Mouse (Mus musculus) naive thymus-derived CD4-positive, alpha-beta T cell, adult 2 months (primary cell): ENCODE data around the gene B4galnt2.
"Not testable (repeated sequence)": the region's sequence is repeated elsewhere in the genome, so short reads cannot be mapped to it uniquely, and the experiment has no call there.

Experiments
- DNase-seq: peaks from one replicate; pipeline ENCODE4 v3.0.0-alpha.2; 2011; ENCODE audit warnings: low read depth

B4galnt2 gene

DNA sequence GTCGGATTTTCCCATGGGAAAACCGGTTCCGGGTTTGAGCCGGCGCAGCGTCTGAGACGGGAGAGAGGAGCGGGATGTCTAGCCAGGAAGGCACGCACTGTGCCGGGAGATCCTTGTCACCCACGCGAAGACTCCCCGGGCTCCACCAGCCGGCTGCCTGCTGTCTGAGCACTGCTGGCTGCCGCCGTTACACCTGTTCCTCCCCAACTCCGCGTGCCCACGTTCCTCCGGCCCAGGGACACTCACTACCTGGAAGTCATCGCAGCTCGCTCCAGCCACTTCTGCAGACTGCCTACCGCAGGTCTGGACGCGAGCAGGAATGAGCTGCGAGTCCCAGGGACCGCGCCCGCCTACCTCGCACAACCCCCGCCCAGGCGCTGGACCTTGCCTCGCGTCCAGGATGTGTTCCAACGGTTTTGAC lies at the start of gene B4galnt2:
TSS of gene B4galnt2 (minus strand) at position 321 of the 421 bp plus-strand sequence.
- peak; percentile 27 for DNase-seq

- no peak for DNase-seq
Measured at GRCm38 (mm10) chr11:95963304-95963703, 48.6 kb upstream of the B4galnt2 start.

- DNase-seq = no peak
Measured at GRCm38 (mm10) chr11:95959152-95959551, 44.5 kb upstream of the B4galnt2 start.

- DNase-seq = no peak
Measured at GRCm38 (mm10) chr11:95958251-95958650, 43.6 kb upstream of the B4galnt2 start.

DNA sequence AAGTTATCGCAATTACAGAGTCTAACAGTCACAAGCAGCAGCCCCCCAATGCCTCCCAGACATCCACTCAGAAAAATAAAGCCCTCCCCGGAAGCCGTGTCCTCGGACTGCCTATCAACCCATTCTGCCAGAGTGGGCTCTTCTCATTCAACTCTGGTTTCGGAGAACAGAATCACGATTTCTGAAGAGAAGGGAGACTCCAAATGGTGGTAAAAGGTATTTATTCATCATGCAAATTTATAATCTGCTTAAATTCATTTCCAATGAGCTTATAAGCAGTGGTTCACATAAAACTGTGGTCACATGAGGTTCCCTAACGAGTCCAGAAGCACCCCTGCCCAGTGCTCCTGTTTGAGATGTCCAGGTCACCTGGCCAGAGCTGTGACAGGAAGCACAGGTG lies 42.7 kb upstream of the B4galnt2 start:
- DNase-seq = no peak

DNA sequence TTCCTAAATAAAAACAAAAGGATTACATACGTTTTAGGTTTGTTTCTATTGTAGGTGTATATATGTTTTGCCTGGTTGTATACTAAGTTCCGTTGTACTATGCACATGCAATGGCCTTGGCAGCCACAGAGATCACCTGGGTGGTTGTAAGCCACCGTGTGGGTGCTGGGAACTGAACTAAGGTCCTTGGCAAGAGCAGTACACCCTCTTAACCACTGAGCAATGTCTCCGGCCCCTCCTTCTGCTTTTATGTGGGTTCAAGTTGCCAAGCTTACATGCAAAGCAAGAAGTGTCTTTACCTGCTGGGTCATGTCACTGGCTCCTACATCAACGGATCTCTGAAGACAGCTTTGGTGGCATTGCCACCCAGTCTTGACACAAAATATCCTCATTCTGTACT lies 38.6 kb upstream of the B4galnt2 start:
- DNase-seq = no peak

- no peak for DNase-seq
Measured at GRCm38 (mm10) chr11:95945838-95946472, 31.3 kb upstream of the B4galnt2 start.

GRCm38 (mm10) chr11:95939828-95940507 lies 25.3 kb upstream of the B4galnt2 start:
- no peak for DNase-seq

DNA sequence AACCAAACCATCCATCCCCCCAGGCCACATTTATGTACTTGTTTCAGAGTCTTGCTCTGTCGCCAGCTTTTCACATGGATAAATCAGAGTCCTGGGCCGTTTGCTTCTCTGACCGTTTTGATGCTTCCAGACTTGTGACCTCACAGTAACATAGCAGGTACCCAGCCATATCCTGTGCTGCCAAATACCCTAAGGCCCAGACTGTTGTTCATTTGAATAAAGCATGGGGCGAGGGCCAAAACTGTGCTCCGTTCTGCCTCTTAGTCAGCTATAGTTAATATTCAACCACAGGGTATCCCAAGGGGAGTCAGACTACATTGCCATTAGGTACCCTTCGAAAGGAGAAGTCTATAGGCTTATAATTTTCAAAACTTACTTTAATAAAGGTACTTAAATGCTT lies 21.7 kb upstream of the B4galnt2 start:
- no peak for DNase-seq

GRCm38 (mm10) chr11:95932168-95932567 lies 17.5 kb upstream of the B4galnt2 start:
- not testable (repeated sequence) for DNase-seq

GRCm38 (mm10) chr11:95926398-95926797 lies 11.7 kb upstream of the B4galnt2 start:
- no peak for DNase-seq

DNA sequence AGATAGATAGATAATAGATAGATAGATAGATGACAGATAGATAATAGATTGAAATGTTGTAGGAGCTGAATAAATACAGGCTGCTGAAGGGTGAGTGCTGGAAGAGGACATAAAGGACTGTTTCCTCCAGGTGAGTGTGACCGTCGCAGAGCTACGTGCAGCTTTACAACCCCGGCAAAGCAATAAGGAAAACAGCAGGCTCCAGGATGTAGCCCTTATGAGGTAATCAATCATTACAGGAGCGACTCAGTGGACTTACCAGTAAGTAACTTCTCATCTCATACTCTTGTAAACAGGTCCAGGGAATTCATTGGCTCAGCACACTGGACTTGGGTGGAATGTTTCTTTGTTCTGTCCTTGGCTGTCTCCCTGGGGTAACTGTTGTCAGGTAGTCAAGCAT lies 11.3 kb upstream of the B4galnt2 start:
- no peak for DNase-seq

DNA sequence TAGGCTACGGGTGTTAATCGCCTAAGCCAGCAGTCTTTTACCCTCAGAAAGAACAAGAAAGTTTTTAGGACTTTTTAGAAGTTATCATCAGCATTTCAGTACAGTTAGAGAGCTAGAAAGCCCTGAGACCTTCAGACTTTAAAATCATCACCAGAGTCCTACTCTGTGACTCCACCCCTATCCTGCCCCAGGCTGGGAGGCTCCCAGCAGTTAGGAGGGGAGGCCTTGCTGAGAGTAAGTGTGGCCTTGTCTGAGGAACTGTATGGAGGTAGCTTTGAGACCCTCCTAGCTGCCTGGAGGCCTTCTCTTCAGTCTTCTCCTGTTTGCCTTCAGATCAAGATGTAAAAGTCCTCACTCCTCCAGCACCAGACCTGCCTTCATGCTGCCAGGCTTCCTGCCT lies 9.5 kb upstream of the B4galnt2 start:
- no peak for DNase-seq

DNA sequence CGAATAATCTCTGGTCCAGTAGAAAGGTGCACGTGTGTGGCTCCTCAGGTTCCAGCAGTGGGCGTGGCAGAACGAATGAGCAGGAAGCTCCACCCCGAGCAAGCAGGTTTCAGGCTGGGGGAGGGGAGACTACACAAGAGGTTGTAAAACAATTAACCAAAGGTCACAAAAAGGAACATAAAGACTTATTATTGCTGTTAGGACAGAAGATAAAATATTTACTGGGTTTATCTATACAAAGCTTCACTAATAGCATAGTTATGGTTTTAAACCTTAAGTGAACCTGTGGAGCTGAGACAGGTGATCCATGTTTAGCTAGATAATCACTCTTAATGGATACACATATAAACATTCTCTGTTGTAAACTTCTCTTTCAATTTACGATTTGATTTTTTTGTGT lies 8.8 kb upstream of the B4galnt2 start:
- DNase-seq = not testable (repeated sequence)

DNA sequence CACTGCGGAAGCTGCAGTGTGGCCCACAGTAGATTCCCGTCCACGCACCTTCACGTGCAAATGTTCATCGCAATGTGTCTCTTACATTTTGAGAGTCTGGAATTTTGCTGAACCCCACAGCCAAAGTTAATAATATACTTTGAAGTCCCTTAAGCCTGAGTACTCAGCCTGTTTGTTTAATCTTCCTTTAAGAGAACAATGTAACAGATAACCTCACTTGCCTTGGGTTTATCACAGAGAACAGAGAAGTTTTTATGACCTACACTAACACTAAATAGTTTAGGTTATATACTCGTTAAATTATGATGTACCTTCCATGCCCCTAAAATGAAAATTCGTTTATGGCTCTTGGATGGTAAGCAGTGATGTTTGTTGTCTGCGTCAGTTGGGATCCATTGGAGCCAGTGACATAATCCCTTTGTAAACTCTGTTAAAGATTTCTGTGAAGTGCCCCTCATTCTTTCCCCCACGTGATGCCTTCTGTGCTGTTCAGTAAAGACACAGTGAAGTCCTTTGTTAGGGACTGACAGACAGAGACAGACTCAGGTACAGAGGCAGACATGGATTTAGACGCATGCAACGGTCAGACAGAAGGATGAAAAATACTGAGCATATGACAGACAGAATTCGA lies 7.4 kb upstream of the B4galnt2 start:
- DNase-seq = no peak

GRCm38 (mm10) chr11:95916426-95916825 lies 1.7 kb upstream of the B4galnt2 start:
- no peak for DNase-seq

GRCm38 (mm10) chr11:95915006-95915710 lies 467 bp upstream of the B4galnt2 start:
- peak; percentile 27 for DNase-seq

GRCm38 (mm10) chr11:95913959-95914566 lies 628 bp downstream of the B4galnt2 start:
- peak; percentile 24 for DNase-seq

- no peak for DNase-seq
Measured at GRCm38 (mm10) chr11:95911579-95911978, 3.1 kb downstream of the B4galnt2 start.

DNA sequence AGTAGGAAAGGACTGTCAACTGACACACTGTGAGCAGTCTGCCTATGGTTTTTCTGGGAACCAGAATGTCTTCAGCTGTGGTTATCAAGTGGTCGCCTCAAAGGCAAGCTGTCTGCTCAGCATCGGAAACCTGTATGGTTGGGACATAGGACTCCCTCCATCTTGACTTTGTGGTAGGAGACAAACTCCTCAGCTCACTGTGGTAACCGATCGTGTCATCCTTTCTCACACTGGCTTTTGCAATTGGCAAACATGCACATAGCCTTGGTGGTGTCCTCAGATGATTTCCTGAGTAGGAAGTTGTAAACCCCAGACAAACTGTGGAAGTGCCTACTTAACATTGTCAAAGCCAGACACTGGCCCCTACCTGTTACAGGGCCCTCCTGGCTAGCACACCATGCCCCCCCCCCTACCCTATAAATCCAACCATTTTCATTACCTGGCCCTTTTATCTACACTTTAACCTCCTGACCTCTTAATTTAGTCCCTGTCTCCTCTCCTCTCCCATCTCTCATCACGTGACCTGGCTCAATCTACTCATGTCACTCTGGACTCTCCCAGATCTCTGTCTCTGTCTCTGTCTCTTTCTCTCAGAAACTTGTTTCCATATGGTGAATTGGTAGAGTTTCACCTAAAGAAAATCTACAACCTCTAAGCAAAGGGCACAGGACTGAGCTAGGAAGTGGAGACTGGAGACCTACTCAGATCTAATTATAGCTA lies 6.7 kb downstream of the B4galnt2 start:
- DNase-seq = no peak

GRCm38 (mm10) chr11:95904290-95904689 lies 10.4 kb downstream of the B4galnt2 start:
- DNase-seq = no peak
